Mouse (Mus musculus) common myeloid progenitor, adult 5-6 weeks (primary cell): ENCODE data around the gene Slc13a2. TPM values are rescaled to one million over a fixed set of nuclear protein-coding genes. Genes with fewer than 3 reads are reported as not detected.
A peak's percentile ranks its signal among the peaks of the same experiment; 100 is the strongest.

Experiments used
- ATAC-seq: replicated peaks from 2 replicates; pipeline ENCODE4 v1.8.0; 2016; ENCODE audit warnings: low read depth, mild to moderate bottlenecking, moderate TSS enrichment, inconsistent platforms; ENCODE audit not compliant: poor library complexity, severe bottlenecking
- total RNA-seq: library from RNA; stranded (forward); fragments of 200-1000, 187-1606 nt; gene quantifications from 2 replicates; pipeline ENCODE4 v1.2.3, GENCODE M21; 2017

Gene Slc13a2
- not detected in 2 replicates for total RNA-seq

GRCm38 (mm10) chr11:78422055-78422819 is at the start of gene Slc13a2:
Slc13a2 (minus strand) TSS chr11:78422217.
- ATAC-seq = peak; percentile 24; the same call in 1 of the 2 replicates

GRCm38 (mm10) chr11:78471326-78472103 is 49.5 kb upstream of the Slc13a2 start:
- no peak for ATAC-seq

GRCm38 (mm10) chr11:78467932-78468331 is 45.9 kb upstream of the Slc13a2 start:
- no peak for ATAC-seq

GRCm38 (mm10) chr11:78467515-78467914 is 45.5 kb upstream of the Slc13a2 start:
- ATAC-seq = no peak

GRCm38 (mm10) chr11:78466242-78466912 is 44.4 kb upstream of the Slc13a2 start:
- ATAC-seq = no peak

- ATAC-seq = peak; percentile 94
Measured at GRCm38 (mm10) chr11:78465568-78466180, 43.7 kb upstream of the Slc13a2 start, which contains the start of gene Slc46a1. Slc46a1 (plus strand) TSS chr11:78465697.

- no peak for ATAC-seq
Measured at GRCm38 (mm10) chr11:78465116-78465515, 43.1 kb upstream of the Slc13a2 start.

- no peak for ATAC-seq
Measured at GRCm38 (mm10) chr11:78463286-78464036, 41.4 kb upstream of the Slc13a2 start.

GRCm38 (mm10) chr11:78462669-78463068 is 40.7 kb upstream of the Slc13a2 start:
- no peak for ATAC-seq

- ATAC-seq = no peak
Measured at GRCm38 (mm10) chr11:78461894-78462293, 39.9 kb upstream of the Slc13a2 start.

- 0 out of 2 replicates have a peak, but pooled peaks have one; percentile 57 for ATAC-seq
Measured at GRCm38 (mm10) chr11:78458740-78459139, 36.7 kb upstream of the Slc13a2 start.

- peak; percentile 82 for ATAC-seq
Measured at GRCm38 (mm10) chr11:78455308-78455707, 33.3 kb upstream of the Slc13a2 start.

- no peak for ATAC-seq
Measured at GRCm38 (mm10) chr11:78454276-78454675, 32.3 kb upstream of the Slc13a2 start.

- ATAC-seq = no peak
Measured at GRCm38 (mm10) chr11:78453675-78454074, 31.7 kb upstream of the Slc13a2 start.

GRCm38 (mm10) chr11:78450337-78450736 is 28.3 kb upstream of the Slc13a2 start:
- ATAC-seq = no peak

- no peak for ATAC-seq
Measured at GRCm38 (mm10) chr11:78448242-78448641, 26.2 kb upstream of the Slc13a2 start.

GRCm38 (mm10) chr11:78447168-78447567 is 25.2 kb upstream of the Slc13a2 start:
- no peak for ATAC-seq

- ATAC-seq = no peak
Measured at GRCm38 (mm10) chr11:78443115-78443514, 21.1 kb upstream of the Slc13a2 start.

- ATAC-seq = no peak
Measured at GRCm38 (mm10) chr11:78438399-78438930, 16.4 kb upstream of the Slc13a2 start.
